Mouse (Mus musculus) splenic B cell, adult 2 months (primary cell): ENCODE results near the gene March1.

Experiments
- DNase-seq: peaks from one replicate; pipeline ENCODE4 v3.0.0-alpha.2; 2011; ENCODE audit warnings: low read depth, low spot score
- H3K27me3 ChIP-seq: 2 replicates; pipeline ENCODE4 v1.6.1; 2012; ENCODE audit warnings: mild to moderate bottlenecking, low read length, moderate library complexity, mixed read lengths; ENCODE audit not compliant: control insufficient read depth, poor library complexity, insufficient read depth, severe bottlenecking
- H3K36me3 ChIP-seq: 2 replicates; pipeline ENCODE4 v1.6.1; 2012; ENCODE audit warnings: mild to moderate bottlenecking, low read length, moderate library complexity, mixed read lengths; ENCODE audit not compliant: control insufficient read depth, poor library complexity, insufficient read depth, severe bottlenecking

Gene March1

GRCm38 (mm10) chr8:66511537-66511936 is 893.8 kb downstream of the March1 start, which contains the start of gene Tktl2:
Gene Tktl2, plus strand, starts transcription at chr8:66511756.
- Histone ChIP-seq H3K36me3 (no peaks in the 10 kb centered on the region), H3K27me3 (no peaks in the 10 kb centered on the region)
- DNase-seq = no peak

- Histone ChIP-seq H3K36me3 (no peaks in the 10 kb centered on the region), H3K27me3 (no peaks in the 10 kb centered on the region)
- DNase-seq = no peak
Measured at GRCm38 (mm10) chr8:66519149-66519548, 901.4 kb downstream of the March1 start.

GRCm38 (mm10) chr8:66520576-66520975 is 902.9 kb downstream of the March1 start:
- Histone ChIP-seq H3K27me3 (no peaks in the 10 kb centered on the region), H3K36me3 (no peaks in the 10 kb centered on the region)
- DNase-seq = no peak
